Mouse (Mus musculus): ENCODE measurements around the gene Gm45213.

The Gm45213 gene

DNA sequence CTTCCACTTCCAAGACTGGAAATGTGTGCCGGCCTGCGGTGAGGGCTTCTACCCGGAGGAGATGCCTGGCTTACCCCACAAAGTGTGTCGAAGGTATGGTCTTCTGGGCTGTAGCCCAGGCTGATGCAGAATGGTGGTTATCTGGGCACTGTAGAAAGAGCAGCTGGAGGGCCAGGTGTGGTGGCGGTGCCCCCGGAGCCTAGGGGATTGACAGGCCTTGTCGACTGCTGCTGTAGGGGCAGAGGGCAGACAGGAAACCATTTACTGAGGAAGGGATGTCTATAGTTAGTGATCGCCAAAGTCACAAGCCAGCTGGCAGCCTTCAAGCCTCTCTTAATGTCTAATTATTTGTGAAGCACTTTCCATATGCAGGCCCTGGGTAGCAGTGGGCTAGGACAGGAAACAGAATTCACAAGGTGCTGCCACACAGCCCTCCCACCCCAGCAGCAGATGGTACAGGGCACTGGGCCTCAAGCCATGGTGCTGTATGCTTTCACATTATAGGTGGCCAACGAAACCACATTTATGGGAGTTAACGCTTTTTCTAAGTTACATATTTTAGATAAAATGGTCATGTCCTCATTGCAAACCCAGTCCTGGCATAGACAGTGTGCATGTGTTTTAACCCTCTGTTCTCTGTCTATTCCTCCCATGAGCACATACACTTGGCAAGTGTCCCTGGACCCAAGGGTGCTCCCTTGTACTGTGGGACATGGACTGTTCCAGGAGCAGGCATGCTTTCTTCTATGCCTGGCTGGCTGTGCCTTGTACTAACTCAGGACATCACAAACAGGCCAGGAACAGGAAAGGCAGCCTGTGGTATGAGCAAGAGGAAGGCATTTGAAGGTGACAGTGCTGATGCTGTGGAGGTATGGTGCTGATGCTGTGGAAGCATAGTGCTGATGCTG, at the start of gene Gm45213:
Gm45213 (plus strand) TSS at position 51 of the 908 bp plus-strand sequence.
- no peak for DNase-seq (ENCODE audit: low spot score)

DNA sequence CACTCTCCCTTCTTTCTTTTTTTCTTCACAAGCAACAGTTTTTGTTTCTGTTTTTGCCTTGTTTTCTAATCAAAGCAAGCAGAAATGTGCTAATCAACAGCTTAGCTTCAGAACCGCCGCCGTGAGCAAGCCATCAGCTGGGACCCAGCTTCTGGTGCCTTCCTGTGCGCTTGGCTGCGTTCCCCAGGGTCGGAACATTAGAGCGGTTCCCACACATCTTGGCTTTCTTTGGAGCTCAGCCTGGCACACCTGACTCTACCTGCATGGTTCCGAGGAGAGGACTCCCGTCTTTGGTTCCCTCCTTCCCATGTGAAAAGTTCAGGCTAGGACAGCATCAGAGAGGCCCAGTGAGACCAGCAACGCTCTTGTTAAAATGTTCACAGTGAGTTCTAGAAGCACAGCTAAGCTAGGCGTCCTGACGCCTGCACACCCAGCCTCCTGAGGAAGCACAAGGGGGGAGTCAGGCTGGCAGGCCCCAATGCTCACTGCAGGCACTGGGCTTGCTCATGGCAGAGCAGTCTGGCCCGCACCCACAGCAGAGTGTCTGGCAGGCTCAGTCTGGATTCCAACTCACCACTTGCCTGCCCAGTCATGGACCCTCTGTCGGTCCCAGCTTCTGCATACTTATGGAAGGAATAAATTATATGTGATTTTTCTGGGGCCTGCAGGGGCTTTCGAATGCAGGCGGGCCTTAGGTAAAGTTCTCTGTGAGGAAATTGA, 42.2 kb upstream of the Gm45213 start:
- no peak for DNase-seq (ENCODE audit: low spot score)

- no peak for DNase-seq (ENCODE audit: low spot score)
Measured at GRCm38 (mm10) chr7:66001797-66002196, 41.6 kb upstream of the Gm45213 start.

DNA sequence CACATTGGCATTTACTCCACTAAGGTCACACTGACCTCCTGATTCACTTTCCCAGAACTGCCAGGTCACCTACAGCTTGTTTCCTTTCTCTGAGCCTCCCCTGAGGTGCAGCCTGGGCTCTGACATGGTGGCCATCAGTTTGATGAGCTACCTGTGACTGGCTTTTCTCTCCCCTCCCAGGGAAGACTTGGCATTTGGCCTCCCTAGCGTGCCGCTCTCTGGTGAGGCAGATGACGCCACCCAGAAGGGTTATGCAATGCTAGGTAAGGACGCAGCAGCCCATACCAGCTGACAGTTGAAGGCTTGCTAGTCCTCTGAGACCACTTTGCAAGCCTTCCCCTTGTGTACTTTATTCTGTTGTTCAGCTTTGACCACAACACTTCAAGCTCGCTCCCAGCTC, 40.0 kb upstream of the Gm45213 start:
- no peak for DNase-seq (ENCODE audit: low spot score)

DNA sequence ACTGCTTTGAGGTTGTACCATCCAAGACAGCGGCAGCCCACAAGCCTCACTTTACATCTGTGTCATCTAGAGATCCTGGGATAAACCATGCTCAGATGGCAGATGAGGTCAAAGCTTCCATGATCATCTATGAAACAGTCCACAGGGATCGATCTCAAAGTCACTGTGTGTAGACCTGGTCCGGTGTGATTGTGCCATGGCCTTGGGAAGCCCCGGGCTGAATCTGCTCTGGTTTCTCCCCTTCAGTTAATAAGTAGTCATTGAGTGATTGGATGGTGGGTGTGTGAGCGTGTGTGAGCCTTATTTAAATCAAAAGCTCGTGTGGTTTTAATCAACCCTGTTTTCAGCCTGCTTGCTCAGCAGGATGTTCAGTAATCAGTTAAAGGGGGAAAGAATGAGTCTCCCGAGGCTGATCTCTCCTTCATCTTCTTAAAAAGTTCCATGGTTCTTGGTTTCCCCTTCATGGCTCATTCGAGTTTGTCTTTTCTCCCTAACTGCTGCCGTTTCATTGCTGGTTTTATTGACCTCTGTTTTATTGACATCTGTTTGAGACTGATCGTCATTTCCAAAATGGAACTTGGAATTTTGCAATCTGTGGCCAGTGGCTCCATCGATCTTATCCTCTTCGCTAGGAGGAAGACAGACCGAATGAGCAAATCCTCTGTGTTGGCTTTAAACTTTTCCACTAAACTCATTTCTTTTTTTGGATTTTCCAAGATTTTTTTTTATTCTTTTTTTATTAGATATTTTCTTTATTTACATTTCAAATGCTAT, 39.4 kb upstream of the Gm45213 start:
- DNase-seq (ENCODE audit: low spot score), result no peak

DNA sequence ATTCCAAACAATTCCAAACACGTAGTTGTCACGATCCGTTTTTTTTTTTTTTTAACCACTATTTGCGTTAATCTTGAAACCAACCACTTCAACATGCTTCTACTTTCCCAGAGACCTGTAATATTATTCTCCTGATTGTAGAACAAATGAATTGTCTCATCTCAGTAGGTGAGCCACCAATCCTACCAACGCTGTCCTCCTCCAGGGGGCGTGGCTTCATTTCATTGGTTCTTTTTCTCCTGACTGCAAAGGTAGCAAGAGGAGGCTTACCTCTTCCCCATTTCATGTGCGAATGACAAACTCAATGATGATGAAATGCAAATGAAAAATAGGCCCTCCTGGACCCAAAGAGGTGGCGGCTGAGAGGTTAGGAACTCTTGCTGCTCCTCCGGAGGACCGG, 38.3 kb upstream of the Gm45213 start:
- DNase-seq (ENCODE audit: low spot score), result no peak

DNA sequence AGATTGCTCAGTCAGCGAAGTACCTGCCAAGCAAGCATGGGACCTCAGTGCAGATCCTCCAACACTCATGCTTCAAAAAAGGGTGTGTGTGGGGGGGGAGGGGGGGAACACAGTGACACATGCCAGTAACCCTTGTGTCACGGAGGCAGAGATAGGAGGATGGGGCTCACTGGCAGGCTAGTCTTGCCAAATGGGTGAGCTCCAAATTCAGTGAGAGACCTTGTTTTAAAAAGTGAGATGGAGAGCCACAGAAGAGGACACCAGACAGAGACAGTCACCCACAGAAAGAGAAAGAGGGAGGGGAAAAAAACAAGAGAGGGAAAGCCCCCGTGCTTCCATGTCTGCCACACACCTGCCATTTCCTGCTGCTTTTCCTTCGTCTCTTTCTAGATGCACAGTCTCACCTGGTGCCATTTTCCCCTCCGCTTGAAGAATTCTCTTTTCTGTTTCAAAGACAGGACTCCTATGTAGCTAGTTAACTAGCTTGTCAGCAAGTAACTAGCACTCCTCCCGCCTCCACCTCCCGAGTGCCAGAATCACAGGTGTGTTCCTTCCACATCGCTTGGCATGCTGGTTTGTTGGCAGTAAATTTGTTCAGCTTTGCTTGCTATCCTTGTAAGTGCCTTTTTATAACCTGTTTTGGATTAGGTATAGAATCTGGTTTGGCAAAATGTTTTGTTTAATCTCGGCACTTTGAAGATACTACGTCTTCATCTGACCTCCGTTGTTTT, 35.1 kb upstream of the Gm45213 start:
- peak; percentile 15 for DNase-seq (ENCODE audit: low spot score)

GRCm38 (mm10) chr7:66008892-66009273, 34.5 kb upstream of the Gm45213 start:
- peak; percentile 31 for DNase-seq (ENCODE audit: low spot score)

GRCm38 (mm10) chr7:66010518-66010917, 32.9 kb upstream of the Gm45213 start:
- no peak for DNase-seq (ENCODE audit: low spot score)

DNA sequence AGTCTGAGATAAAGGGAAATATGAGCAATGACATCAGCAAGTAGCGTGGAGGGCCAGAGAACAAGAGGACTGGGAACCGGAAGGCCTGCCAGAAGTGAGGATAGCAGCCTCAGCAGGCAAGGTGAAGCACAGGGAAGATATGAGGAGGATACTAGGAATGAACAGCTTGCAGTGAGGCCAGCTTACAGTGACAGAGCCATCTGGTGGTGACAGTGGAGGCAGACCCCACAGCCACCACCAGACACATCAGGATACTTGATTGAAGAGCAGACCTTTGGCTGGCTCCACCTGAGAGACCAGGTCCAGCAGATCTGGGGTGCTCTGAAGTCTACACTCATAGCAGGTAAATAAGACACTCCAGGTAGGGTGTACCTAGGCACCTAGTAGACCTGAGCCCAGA, 15.7 kb upstream of the Gm45213 start:
- DNase-seq (ENCODE audit: low spot score), result no peak

- DNase-seq (ENCODE audit: low spot score), result no peak
Measured at GRCm38 (mm10) chr7:66028766-66029512, 14.5 kb upstream of the Gm45213 start.

DNA sequence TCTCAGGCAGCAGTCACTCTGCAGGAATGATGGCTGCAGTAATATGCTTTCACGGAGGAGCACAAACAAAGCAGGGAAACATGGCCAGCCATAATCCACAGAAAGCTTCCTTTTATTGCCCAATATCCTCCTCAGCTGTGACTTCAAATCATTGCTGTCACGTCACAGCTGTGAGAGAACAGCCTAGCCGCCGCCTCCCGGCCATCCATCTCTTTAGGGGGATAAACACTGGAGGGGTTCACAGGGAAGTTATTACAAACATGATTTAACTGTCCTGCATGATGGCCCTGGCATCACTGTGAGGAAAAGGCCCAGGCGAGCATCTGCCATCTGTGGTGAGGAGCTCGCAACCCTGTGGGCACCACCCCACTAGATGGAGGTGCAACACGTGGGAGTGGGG, 6.6 kb upstream of the Gm45213 start:
- DNase-seq (ENCODE audit: low spot score), result no peak

GRCm38 (mm10) chr7:66038261-66038660, 5.1 kb upstream of the Gm45213 start:
- no peak for DNase-seq (ENCODE audit: low spot score)

DNA sequence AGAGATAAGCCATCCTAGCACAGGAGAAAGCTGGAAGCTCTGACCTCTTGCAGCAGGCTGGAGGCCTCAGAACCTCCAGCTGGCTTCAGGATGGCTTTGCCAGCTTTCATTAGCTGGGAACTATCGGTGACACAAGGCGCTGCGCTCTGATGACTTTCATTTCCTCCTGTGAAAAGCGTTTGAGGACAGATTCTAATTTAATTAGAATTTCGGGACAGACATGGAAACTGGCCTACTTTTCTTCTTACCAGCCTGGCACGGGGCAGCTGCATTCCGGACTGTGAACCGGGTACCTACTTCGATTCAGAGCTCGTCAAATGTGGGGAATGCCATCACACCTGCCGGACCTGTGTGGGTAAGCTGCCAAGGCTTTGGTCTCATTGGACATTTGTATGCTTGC, 4.7 kb upstream of the Gm45213 start:
- no peak for DNase-seq (ENCODE audit: low spot score)

DNA sequence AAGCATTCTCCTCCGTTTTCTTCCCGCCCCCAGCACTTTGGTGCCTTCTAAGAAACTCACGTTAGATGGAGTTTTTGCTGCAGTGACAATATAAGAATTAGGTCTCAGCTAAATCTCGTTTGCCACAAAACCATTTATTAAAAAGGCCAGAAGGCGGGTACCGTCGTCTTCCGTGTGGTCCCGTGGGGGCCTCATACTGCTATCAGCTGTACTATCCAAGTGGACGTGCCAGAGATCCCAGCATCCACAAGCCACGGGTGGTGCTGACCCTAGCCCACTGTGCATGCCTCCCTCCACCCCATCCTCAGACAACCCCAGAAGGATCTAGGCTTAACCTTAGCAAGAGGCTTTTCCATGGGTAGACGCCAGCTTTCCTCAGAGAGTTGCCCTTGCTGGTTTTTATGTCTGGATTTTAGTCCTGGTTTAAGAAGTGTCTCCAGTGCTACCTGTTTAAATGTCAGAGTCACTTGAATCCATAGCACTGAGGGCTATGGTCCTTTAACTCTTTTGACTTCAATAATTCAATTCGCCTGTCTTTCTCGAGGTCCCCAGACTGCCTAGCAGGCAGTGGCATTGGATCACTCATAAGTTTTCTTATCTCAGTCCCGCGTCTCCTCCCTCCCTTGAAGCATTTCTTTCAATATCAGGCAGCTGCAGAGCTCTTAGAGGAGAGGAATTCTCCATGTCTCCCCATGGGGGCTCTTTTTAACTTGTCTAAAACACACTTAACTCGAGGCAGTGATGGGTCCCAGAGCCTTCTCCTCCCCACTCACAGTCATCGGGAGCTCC, 3.2 kb upstream of the Gm45213 start:
- no peak for DNase-seq (ENCODE audit: low spot score)

GRCm38 (mm10) chr7:66044617-66045016, 1.2 kb downstream of the Gm45213 start:
- no peak for DNase-seq (ENCODE audit: low spot score)

- no peak for DNase-seq (ENCODE audit: low spot score)
Measured at GRCm38 (mm10) chr7:66046921-66047918, 3.8 kb downstream of the Gm45213 start.

GRCm38 (mm10) chr7:66047975-66048374, 4.6 kb downstream of the Gm45213 start:
- no peak for DNase-seq (ENCODE audit: low spot score)
